Mouse (Mus musculus) thymus, postnatal 25 days (tissue): Measurements from ENCODE around the gene Luc7l3.
"Not testable (repeated sequence)": the region's sequence is repeated elsewhere in the genome, so short reads cannot be mapped to it uniquely, and the experiment has no call there.

ENCODE experiments used
- DNase-seq: peaks from one replicate; pipeline ENCODE4 v3.0.0; 2022

The Luc7l3 gene

DNA sequence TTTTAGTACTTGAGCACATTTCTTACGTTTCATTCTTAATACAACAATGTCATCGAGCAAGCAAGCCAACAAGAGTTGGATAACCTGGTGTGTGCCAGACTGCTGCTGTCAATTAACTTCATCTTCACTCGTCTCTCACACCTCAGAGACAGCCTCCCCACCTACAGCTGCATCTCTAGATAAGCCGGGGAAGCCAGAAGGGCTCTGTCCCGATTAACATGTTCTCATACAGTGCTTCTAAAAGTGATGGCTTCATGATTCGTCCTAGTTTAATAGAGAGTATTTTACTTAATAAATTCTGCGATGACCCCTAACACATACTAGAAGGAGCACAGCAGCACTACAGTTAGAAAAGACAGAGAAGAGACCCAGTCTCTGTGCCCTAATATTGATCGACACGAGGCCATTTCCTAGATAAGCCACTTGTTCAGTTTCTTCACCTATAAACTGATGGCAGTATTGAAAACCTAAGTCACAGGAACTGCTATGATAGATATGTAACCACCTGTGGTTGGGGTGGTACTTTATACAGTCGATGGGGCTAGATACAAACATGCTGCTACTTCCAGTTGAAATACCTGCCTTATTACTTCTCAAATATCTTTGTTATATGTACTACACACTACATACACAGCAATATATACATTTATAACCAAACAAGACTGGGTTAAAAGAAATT lies 31.6 kb downstream of the Luc7l3 start:
- DNase-seq: no peak

DNA sequence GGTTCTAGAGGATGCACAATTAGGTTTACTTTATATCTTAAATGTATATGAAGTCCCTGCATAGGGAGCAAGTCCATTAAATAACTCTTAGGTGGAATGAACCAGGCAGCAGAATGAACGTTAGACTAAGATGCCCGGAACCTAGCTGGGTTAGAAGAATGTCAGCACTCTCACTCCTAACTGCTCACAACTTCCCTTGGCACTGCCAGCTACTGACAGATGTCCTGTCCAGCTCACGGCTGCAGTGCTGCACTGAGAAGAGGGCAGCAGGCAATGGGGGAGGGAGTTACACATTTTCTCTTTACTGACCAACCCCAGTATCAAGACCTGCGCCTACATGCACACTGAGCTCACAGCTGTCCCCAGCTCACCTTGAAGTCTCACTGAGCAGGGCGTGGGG lies 34.7 kb downstream of the Luc7l3 start:
- no peak for DNase-seq

DNA sequence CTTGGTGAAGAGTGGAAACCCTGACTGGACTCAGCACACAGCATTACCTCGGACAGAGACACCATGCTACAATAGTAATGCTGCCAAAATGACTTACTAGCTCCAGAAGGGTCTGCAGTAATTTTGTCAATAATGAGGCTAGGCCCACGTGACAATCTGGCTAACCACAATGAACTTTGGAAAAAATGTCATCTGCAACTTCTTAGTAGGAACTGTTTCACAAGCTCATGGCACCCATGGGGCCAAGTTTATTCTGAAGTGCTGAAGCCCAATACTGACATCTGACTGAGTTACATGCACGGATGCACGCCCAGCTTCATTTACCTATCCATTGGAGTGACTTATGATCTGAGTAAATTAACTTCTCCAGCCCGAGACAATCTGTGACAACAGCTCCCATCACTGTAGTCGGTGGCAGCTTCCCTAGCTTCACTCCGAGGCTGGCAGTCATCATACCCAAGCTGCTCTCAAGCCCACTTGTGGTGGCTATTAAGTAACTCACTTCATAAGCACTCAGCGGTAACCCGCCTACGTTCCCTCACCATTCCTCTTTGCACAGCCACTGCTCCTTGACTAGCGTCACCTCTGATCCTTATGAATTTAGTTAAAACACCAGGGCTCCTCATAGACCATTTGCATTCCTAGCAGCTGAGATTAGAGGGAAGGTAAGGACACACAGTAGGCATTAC lies 35.8 kb downstream of the Luc7l3 start:
- no peak for DNase-seq

DNA sequence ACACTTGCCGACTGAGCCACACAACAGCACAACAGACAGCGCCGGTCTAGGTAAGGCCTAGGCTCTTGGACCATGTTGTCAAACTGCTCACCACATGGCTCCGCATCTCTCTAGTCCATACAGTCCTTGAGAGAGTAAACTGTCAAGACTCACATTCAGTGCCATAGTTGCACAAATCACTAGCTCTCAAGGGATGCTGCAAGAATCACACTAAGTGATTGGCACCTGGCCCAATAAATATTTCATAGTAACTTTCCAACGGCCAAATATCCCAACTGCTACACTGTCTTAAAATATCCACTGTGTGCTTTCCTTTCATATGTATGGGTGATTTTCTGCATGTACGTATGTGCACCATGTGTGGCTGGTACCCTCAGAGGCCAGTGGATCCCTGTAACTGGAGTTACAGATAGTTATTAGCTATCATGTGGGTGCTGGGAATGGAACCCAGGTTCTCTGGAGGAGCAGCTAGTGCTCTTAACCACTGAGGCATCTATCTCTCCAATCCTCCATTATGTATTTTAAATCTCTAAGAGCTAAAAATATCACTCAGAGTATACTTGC lies 38.2 kb downstream of the Luc7l3 start:
- DNase-seq: no peak

DNA sequence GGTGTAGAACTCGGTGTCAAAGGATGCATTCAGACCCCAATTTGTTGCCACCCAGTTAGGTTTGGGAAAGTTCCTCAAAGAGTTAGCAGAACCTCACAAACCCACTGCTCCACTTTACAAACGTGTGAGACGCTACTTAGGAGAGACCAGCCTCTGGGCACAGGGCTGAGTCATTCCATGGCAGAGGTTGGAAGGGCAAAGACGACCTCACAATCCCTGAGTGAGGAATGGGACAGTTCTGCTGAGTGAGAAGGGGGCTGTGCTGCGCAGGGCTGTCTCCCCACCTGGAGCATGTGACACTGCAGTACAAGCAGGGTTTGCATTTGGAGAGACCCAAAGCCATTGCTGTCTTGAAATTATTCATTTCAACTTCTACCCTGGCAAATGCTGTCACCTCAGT lies 39.5 kb downstream of the Luc7l3 start:
- DNase-seq: no peak

DNA sequence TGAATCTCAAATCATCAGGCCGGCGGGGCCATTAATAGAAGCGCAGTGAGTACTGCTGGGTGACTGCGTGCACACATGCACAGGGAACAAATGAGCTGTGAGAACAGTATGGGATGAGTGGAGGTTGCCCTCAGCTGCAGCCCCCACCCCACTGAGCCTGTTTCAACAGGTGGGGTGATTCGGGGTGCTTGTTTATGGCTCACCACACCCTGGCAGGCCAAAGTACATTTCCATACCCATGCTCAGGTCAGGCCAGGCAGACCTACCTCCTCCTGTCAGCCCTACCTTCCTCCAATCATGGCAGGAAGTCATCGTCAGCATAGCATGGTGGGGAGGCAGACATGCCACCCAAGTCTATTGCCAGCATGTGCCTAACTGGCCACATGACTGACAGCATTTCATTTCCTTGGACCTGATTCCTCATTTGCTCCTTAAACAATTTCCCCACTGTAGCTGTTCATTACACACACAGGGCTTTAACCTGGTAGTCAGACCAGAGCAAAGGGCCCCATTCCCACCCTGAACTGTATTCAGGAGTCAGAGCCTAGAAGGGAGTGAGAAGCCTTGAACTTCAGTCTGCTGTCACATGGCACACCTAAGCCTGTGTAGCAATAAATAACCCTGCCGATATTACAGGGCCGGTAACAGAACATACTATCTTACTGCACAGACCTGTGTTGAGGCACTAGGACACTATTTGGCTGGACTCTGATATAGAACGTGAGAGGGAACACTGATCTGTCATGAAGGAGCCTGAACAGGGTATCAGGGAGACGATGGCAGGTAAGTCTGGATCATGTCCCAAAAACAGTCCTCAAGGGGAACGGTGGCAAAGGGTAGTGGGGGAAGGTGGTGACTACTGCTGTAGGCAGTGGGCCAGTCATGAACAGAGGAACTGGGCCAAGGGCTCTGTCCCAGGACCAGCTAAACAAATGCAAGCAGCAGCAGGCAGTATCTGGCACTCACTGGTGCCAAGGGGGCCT lies 40.3 kb downstream of the Luc7l3 start, which contains the start of gene Gm21885:
Gm21885 (plus strand) TSS at position 675 of the 983 bp plus-strand sequence.
- DNase-seq: no peak

DNA sequence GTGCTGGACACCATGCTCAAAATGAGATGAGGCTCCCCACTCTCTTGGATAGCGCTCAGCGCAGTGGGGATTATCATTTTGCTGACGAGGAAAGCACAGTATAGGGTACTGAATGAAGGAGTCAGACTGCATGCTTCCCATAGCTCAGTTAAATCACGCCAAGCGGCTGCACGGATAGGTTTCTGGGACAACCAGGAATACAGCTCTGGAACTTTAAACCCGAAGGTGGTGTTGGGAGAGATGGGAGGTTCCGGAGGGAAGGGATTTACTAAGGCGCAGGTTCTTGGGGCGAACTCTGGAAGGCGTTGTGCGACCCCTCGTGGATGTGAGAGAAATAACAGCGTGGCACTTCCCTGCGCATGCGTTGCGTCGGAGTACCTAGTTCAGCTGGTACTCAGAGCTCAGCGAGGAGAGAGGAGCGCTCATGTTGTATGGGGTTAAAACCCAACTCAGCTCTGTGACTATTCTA lies 44.9 kb downstream of the Luc7l3 start:
- peak; percentile 77 for DNase-seq

DNA sequence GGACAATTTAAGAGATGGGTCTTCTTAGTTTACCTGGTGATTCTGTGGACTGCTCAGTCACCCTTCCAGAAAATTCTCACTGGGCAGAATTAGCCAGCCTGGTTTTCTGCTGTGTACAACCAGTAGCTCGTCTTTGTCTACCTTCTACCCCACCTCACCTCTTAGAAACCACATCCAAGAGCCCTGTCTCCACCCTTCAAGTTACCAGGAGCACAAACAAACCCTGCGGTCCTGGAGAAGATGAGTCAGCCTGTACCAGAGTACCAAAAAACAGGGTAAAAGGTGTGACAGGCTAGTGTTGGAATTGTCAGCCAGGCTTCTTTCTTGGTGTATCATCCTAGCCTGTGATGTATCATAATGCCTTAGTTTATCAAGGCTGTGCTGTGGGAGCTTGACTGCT lies 46.1 kb downstream of the Luc7l3 start:
- no peak for DNase-seq

DNA sequence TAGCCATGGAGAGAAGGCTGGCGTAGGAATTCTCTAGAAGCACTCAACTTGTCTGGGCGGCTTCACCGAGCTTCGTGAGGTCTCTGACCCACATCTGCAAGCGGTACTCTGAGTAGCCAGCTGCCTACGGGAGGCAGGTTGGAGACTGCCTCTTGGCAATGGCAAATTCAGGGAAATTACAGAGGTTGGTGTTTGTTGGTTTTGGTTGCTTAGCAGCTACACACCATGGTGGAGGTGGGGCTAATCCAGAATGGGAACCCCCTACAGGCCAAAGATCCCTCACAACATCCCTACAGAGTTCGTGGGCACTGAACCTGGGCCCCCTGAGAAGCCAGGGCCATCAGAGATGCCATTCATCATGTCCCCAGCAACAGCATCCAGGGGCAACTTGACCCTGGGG lies 46.6 kb downstream of the Luc7l3 start:
- DNase-seq: no peak

DNA sequence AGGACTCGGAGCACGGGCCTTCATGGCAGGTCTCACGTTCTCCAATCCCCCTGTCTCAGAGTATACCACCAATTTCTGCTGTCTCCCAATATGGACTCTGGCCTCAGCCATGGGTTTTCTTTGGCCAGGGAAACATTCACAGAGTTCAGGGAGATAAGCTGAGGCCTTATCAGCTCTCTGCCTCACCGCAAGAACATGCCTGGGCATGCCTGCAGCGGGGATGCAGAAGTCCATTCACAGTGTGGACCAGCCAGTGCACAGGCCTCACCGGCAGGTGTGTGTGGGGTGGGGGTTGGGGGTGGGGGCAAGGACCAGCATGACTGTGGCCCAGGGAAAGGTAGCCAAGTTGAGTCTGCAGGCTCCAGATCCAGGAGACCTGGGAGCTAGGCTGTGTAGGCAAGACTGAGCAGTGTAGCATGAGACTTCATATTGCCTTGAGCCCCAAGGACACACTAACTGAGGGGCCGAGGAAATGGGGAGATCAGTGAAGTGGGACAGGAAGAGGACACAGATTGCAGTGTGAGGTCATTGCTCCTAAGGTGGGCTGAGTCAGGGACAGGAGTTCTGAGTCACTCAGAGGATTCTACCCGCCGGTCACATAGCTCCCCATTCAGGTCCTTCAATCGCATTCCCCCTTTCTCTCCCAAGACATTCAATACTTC lies 47.5 kb downstream of the Luc7l3 start:
- DNase-seq: no peak

DNA sequence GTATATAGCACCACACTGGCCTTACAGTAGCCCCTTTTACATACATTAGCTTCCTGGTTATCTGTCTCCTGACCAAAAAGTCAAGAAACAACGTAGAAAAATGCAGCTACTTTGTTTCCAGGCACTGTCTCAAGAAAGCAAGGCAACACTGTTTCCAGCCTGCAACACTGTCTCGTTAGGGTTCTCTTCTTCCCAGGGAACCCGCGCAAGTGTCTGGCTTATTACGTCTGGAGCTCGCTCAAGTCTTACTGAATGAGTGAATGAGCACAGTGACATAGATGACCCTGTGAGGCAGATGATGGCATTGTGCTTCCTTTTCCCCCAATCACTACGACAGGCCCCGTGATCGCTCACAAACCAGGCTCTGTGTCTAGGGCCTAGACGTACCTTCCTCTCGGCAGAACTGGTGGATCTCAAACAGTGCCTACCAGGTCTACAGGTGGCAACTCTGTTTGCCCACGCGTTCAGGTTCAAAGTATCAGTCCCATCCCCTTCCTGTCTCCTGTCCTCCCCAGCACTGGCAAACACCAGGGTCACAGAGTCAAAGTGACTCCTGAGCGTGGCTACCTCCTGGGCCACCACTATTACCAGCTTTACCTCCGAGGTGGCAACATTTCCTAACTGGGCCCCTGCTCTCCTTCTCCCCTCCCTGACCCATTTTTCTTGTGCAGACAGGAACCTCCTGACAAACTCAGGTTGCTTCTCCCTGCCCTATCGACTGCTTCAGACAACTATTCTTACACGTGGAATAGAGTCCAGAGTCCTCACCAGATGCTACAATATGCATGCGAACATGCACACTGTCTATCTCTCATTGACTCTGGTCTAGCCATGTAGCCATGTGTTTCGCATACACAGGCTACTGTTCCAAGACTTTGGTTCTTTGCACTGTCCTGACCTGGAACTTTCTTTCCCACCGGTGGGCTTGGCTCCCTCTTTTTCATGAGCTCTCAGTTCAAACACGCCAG lies 48.5 kb downstream of the Luc7l3 start:
- no peak for DNase-seq

DNA sequence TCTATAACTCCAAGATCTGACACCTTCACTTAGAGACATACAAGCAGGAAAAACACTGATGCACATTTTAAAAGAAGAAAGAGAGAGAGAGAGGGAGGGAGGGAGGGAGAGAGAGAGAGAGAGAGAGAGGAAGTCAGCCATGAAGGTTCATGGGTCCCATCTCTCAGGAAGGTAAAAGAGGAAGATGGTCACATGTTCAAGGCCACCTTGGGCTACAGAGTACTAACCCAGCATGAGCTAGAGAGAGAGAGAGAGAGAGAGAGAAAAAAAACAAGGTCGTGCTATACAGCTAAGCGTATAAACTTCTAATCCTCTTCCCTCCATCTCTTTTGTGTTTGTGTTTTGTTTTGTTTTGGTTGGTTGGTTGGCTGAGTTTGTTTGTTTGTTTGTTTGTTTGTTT lies 50.8 kb downstream of the Luc7l3 start:
- no peak for DNase-seq

DNA sequence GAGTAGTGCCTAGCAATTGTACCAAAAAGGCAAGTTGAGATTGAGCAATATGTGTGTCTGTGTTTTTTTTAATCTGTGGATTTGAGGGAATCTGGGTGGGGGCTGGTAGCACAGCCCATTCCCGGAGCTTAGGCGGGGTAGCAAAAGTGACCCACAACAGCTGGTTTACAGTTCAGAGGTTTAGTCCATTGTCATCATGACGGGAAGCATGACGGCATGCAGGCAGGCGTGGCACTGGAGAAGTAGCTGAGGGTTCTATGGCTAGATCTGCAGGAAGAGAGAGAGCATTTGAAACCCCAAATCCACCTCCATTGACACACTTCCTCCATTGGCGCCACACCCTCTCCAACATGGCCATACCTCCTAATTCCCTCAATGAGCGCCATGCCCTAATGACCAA lies 51.9 kb downstream of the Luc7l3 start:
- DNase-seq: no peak

DNA sequence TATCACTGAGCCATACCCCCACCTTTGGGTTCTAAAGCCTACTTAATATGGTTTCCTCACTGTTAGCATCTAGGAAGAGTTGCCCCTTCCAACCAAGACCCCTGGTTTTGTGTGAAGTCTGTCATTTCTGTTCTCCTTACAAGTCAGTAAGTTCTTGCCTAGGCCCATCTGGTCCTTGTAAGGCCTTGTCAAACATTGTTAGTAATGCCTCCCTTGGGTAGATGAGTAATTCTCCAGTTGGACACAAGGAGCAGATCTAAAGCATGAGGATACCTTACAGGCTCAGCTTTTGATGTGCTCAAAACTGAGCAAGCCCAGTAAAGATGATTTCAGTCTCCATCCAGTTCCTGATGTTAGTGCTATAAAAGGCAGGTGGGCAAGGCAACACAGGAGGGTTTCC lies 53.0 kb downstream of the Luc7l3 start:
- no peak for DNase-seq

DNA sequence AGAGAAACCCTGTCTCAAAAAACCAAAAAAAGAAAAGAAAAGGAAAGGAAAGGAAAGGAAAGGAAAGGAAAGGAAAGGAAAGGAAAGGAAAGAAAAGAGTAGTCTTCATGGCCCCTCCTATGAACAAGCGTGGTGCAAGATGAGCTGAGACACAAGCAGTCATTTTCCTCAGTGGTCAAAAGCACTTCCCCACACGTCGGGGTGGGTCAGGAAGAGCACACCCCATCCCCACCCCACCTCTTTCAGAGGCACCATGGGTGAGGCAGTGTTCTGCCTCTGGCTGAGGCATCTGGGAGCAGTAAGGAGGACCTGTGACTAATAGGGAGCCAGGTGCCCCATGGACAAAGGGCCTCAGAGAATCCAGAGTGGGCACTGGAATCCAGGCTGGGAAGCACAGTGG lies 55.6 kb downstream of the Luc7l3 start:
- not testable (repeated sequence) for DNase-seq

DNA sequence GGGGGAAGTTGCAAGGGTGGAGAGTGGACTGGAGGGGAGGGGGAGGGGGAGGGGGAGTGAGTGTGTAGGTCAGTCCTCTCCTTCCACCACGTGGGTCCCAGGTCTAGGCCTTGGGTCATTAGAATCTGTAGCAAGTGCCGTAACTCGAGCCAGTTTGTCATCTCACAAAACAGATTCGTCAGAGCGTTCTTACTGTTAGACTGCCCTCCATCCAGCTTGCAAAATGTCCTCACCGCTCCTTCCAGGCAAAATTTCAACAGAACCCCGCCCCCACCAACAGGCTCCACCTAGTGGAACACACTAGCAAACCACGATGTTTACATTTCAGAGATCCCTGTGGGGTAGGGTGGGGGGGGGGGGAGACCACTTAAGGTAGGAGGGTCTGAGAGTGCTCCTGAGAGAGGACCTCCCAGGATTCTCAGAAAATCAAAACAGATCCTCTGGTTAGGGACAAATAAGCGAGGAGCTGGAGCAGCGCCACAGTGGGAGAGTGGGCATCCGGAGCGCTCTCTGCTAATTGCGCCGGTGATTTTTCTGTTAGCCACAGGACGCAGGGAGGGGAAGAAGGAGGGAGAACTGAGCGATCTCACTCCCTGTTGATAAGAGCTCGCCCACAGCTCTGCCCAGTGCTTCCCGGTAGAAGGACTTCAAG lies 56.5 kb downstream of the Luc7l3 start:
- no peak for DNase-seq

DNA sequence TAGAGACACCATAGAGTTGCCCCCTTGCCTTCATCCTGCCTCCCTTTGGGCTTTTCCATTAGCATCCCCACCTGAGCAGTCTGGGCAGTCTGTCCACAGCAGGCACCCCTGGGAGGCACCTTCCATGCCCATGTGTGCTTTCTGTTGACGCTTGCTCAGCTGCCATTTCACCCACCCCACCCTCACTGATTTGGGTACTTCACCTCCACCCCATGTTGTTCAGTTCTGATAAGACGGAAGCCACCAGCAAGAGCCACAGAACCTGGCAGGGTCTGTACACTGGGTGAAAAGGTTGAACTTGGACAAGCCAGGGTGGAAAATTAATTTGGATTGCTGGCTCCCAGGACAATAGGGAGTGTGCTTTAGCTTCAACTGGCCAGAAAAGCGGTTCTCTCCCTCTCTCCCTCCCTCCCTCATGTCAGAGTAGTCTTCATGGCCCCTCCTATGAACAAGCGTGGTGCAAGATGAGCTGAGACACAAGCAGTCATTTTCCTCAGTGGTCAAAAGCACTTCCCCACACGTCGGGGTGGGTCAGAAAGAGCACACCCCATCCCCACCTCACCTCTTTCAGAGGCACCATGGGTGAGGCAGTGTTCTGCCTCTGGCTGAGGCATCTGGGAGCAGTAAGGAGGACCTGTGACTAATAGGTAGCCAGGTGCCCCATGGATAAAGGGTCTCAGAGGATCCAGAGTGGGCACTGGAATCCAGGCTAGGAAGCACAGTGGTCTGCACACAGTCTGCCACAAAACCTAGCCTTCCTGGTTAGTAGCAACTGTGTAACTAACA lies 60.0 kb downstream of the Luc7l3 start:
- no peak for DNase-seq

DNA sequence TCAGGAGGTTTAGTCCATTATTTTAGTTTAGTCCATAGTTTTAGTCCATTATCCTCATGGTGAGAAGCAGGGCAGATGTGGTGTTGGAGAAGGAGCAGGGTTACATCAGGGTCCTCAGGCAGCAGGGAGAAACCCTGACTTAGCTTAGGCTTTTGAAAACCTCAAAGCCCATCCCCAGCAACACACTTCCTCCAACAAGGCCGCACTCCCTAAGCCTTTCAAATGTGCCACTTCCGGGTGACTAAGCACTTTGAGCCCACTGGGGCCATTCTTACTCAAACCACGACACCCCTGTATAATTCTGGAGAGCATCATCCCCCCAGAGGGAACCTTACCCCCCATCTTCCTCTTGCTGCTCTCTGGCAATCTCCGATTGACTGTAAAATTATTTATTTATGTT lies 62.0 kb downstream of the Luc7l3 start:
- peak; percentile 20 for DNase-seq

DNA sequence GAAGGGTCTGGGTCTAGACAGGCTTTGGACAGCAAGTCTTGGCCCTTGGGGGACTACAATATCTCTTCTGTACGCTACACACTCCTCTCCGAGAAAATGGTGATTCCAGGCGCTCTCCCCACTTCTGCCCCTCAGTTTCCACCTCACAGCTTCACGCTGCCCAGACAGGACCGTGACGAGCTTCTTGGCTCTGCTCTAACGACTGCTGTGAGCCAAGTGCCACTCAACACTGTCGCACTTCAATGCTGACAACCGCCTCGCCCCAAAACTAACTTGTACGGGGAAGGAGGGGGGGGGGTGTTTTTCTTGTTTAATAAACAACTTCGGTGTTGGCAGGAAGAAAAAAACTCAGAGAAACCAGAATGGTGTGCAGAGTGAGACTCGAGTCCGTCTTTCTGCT lies 63.8 kb downstream of the Luc7l3 start:
- DNase-seq: no peak

DNA sequence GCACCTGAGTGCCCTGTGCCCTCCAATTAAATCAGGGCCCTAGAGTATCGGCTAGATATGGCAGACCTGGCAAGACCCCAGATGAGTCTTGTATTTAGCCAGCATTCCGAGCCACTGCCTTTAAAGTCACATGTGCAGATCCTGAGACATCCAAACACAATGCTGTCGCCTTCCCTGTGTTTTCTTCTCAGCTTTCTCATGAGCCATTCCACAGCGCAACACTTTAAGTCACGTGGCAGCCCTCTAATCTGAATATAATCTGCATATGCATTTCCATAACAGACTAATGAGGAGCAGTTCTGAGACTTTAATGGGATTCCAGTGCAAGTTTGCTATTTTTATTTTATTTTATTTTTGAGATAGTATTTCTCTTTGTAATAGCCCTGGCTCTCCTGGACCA lies 66.1 kb downstream of the Luc7l3 start:
- DNase-seq: no peak
